Mouse (Mus musculus) gastrocnemius, postnatal 10 days (tissue): ENCODE results near the gene Mgat5. TPM values are rescaled to one million over a fixed set of nuclear protein-coding genes. Genes with fewer than 3 reads are reported as not detected.

Experiments used
- DNase-seq: peaks from one replicate; pipeline ENCODE4 v3.0.0; 2021; ENCODE audit warnings: mixed read lengths
- total RNA-seq, 2 experiments: library from RNA; stranded (reverse); gene quantifications; 2 replicates each; pipeline ENCODE4 v1.2.3; 2021

Mgat5 gene
- total RNA-seq, 2 experiments from 2014 or later: 3.6 to 4.9 TPM

DNA sequence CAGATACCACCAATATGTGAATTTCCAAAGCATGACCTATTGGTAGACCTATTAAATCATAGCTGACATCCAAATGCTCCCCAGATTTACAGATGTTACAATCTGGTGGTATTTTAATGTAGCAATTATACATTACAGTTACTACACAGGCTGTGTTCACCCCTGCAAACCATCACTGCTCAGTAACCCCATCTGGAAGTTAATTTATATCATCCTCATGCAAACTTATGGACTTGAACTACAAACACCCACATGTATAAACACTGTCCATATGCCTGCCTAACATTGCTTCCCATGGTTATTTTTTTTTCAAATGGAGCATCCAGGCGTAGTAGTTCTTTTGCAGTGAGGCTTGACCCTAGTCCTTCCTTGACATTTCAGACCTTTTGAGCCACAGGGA is 236.2 kb downstream of the Mgat5 start:
- DNase-seq: no peak

DNA sequence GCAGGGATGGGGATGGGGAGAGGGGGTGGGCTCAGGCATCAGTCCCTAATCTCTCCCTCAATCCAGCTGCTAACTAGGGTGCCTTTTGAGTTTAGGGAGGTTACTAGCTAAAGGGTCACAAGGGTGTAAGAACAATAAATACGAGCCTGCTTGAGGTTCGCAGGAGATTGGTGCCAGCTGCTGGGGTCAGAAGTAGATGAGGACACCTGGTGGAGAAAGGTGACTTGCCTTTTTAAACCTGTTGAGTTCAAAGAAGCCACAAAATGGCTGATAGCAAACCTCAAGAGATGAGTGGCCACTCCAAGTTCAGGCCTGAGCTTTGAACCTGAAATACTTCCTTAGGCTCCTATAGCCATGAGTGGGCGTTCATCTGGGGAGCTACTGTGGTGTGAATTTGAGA is 236.9 kb downstream of the Mgat5 start:
- DNase-seq: no peak

DNA sequence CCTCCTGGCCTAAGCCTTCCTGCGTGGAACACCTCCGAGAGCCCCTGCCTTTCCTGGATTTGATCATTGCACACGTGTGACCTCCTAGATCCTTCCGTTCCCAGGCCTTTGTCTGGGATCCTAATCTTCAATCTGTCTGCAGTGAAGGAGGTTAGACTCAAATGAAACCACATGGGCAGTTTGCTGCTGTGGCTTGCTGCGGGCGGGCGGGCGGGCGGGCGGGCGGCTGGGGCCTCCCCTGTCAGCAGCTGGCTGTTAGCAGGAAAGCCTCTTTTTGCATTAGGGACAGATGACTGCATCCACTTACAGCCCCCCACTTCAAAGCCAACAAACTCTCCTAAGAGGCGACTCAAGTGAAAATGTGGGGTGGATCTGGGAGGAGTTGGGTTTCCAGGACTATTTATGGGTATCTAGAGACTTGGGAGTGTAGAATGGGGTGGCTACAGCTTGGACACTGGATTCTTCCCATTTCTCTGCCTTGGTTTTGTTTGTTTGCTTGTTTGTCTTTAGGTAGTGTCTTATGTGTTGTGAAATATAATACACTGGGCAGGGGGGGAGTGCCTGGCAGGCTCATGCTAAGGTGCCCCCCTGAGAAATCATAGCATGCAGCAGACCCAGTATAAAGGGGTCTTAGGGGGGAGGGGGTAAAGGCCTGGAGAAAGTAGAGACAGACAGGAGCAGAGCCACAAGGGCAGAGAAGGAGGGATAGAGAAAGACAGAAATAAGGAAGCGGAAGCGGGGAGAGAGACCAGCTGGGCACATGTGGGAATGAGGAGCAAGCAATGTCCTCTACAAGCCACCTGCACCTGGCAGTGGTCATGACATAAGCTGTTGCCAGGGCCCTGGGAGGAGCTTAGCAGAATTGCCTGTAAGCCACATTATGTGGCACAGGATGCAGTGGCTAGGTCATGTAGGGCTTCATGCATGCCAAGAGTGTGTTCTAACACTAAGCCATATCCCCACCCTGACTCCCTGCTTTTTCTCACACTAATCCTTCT is 238.4 kb downstream of the Mgat5 start:
- no peak for DNase-seq

DNA sequence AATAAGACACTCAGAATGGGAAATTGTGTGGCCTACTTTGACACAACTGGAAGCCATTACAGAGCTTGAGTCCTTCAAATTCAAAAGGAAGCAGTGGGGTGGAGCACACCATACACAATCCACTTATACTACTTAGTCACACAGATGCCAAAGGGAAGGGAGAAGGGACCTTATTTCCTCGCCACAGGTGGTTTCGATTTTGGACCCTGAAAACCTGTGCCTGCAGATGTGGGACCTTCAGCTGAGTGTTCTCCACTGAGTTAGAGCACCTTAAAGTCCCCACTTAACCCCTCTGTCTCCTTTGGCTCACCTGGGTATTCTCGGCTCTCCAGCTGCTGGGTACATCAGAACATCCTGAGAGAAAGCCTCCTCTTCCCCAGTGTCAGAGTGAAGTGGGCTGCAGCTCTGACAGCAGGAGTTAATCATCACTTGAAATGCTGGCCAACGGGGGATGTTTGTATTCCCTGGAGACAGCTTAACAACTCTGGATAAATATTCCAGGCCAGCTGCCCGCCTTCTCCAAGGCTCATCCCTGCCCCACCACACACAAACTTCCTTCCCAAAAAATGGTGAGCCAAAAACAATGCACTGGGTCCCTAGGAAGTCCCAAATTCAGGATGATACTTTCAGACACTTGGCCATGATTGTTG is 240.1 kb downstream of the Mgat5 start:
- no peak for DNase-seq

DNA sequence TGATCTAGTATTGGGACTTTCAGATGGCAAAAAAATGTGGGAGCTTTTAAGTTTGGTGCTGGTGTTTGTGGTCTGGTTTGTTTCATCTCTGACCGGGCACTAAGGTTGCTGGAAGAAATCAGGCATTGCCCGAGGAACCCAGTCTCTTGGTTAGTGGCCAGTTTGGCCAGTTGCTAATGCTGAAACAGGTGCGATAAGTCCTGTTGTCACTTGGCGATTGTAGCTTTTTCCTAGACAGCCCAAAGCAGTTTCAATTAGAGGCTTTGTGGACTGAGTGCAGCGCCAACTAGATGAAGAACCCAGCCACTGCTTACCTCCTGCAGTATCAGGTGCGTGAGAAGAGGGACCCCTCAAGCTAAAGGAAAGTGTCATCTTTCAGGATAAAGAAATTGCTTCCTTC is 248.6 kb downstream of the Mgat5 start:
- no peak for DNase-seq

DNA sequence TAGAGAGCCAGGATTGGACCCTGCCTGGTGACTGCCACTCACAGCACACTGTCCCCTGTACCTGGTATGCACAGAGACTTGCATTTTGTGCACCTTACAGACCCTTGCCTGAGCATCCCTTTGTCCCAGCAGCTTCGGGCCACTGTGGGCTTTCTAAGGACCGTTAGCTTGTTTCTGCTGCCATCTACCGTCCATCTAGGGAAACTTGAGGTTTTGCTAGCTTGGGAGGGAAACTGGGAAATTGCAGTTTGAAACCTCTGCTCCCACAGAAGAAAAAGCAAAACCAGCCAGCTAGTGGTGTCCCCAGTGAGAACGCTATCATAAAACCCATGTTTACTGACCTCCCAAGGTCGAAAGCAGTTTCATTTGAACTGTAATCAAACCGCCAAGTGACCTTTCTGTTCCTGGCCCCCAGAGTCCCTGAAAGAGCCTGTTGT is 254.2 kb downstream of the Mgat5 start:
- DNase-seq: peak; percentile 37

DNA sequence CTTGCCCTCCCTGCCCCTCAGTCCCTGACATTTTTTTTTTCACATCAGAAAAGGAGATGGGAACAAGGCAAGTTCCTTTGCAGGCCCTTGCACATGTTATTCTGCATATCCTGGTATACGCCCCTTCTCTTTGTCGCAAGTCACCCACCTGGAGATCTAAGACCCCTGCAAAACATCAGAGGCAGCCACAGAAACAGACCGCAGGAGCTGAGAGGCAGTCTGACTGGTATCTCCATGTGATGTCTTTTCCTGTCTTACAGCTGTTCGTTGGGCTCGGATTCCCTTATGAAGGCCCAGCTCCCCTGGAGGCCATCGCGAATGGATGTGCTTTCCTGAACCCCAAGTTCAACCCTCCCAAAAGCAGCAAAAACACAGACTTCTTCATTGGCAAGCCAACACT is 254.8 kb downstream of the Mgat5 start:
- DNase-seq: no peak

DNA sequence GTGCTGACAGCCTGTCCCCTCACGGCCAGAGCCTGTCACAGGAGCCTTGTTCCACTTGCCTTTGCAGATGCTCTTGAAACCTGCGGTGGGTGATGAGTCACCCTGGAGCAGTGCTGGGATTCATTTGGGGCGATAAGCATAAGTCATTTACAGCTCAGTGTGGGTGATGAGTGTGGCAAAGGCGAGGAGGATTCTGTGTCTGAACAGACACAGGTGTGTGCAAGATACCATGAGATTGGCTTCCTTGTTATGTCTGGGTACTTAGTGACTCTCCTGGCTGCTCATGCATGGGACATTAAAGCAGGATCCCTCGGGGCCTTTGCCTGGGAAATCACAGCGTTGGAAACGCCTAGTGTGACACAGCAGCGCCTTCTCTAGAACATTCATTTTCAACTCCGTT is 256.2 kb downstream of the Mgat5 start:
- no peak for DNase-seq

DNA sequence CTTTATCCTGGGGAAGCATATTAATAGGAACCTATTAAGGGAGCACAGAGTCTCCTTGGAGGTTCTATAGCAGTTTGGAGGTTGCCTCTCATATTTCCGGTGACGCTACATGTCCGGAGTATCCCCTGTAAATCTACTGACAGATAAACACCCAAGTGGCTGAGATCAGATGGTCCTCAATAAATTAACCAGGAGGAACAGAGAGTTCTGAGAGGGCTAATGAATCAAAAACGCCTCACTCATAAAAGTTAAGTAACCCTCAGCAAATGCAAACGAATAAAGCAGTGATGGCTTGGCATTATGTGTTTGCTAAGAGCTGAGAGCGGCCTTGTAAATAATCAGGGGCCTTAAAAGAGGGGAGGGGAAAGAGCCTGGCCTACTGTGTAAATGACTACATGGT is 259.2 kb downstream of the Mgat5 start:
- DNase-seq: no peak

DNA sequence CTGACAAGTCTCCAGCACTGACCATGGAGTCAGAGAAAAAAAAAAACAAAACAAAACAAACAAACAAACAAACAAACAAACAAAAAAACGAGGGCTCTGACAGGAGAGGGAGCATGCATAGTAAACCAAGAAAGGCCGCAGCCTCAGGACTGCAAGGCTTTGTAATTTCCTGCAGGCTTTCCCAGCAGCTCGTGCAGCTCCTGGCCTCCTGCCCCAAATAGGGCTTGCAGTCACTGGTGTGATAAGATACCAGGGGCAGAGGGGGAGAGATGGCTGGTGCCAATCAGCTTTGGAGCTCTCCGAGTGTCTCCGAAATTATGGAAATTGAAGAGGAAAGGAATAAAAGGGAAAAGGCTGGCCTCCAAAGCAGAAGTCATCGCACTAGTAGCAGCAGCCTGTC is 260.5 kb downstream of the Mgat5 start:
- no peak for DNase-seq

DNA sequence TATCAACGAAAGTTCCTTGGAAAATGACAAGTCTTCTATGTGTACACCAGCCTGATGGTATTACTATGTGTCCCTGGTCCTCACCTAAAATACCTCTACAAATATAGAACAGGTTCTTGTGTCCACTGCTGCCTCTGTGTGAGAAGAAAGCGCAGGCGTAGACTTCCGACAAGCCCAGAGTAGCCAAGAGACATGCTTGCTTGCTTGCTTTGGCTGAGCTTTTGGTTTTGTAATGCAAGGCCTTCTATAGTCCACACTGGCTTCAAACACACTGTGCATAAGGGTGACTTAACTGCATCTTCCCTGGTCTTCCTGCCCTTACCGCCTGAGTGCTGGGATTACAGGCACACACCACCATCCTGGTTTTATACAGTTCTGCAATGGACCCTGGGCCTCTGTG is 262.4 kb downstream of the Mgat5 start:
- DNase-seq: no peak

DNA sequence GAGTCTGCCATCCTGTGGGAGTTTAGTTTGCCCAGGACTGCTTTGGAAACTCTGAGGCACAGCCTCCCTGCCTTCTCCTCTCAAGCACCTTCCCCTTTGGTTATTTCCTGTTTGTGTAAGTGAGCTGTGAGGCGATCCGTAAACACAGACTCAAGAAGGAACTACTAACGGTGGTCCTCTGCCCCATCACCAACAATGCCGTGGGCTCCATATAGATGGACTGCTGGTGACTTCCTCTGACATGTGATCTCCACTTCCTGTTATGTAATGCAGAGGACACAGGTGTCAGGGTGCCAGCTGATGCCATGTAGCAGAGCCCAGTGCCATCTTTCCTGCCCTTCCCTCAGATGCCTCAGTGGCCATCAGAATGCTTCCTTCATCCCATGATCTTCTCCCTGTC is 265.4 kb downstream of the Mgat5 start:
- no peak for DNase-seq

DNA sequence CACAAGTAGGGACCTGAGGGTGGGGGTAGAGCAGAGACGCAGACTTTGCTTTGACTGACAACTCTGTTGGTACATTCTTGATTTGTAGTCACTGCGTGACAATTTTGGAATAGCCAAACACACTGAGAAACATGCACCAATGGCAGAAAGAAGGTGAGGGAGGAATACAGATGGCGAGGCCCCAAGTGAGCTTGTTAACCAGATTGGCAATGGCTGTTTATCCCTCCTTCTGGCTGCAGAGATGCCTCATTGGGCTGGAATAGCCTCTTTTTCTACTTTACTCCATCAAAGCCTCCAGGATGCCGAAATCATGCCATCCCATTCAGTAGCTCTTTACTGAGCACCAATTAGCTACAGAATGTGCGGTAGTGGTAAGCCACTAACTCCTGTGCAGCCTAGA is 270.9 kb downstream of the Mgat5 start:
- no peak for DNase-seq

DNA sequence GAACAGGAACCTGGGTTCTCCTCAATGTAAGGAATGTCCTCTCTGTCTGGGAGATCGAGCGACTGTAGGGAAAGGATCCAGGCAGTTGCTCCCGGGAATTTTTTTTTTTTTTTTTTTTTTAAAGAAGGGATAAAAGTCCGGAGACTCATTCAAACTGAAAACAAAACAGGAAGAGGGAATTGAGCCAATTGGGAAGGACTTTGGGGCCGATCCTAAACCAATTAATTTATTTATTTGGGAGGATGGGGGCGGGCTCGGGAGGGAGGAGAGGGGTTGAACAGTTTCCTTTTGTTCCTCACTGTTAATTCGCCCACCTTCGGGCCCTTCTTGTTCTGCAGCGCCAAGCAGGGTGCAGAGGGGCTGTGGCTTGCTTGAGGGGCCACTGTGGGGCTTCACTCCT is 278.1 kb downstream of the Mgat5 start:
- DNase-seq: no peak

DNA sequence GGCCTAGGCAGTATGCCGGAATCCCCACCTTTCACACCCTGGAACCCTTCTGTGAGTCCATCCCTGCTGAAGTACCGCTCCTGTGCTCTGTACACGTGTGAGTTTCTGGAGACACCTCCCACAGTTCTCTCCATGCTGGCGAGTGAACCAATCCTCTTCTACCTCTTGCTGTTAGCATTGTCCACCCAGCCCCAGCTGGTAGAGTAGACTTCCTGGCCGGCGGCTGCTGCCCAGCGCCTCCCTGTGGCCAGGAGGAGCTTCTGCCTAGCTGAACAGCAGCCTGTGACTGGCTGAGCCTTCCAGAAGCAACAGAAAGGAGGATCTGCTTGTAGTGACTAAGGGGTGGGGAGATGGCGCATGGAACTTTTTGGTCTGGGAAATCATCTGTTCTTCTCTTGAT is 279.4 kb downstream of the Mgat5 start:
- no peak for DNase-seq

DNA sequence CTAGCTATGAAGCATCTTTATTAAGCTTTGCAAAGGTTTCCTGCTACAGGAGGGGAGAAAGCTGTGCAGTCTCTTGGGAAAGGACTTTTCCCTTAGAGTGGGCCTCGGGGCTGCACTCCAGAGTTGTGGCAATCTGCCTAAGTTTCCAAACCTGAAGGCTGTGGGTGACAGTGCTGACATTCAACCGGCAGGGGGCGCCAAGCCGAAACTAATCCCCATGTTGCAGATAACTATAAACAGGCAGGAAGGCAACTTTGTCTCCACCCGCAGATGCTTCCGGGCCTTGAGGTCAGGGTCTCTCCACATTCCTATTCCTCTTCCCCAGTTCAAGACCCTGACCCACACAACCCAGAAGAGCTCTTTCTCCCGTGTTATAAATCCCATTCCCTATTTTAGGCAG is 280.0 kb downstream of the Mgat5 start:
- DNase-seq: peak; percentile 52

DNA sequence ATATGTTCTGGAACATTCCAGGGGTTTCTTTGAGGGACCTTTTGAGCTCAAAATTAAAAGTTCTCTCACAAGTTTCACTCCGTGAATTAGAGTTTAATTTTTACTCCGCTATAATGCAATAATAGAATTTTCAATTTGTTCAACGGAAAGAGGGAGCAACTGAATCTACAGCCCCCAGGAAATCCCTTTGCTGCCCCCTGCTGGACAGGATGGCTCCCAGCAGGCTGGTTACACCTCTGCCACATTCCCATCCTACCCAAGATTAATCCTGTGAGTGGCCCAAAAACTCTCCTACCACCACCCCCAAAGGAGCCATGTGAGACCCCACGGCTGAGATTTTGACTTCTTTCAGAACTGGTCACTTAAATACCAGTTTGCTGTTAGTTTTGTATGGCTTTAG is 282.3 kb downstream of the Mgat5 start:
- peak; percentile 42 for DNase-seq

DNA sequence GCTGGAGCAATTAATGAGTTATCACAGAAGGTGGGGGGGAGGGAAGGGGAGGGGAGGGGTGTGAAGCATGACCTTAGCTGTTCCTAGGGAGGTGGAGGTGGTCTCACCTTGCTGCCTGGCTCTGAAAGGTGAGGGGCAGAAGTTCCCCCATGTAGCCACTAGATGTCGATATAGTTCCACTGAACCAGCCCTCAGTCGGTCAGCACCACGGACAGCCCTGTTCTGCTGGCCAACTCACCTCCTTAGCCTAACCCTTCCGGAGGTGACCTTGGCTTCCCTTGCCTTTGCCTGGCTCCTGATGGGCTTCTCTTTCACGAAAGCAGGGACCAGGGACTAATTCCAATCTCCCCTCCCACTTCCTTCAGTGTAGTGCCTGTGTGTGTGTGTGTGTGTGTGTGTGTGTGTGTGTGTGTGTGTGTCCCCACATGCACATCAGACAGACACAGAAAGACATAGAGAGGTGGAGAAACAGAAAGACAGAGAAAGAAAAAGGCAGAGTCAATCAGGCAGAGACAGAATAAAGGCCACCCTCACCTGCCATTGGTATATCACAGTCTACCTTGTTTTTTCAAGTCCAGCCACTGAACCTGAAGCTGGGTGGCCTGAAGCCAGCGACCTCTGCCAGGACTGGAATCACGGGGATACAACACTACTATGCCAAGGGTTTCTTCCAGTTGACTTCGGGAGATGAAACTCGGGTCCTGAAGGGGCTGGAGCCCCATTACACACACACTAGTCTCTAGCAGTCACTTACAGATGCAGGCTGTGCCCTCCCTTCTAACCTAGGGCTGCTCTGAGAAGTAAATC is 292.1 kb downstream of the Mgat5 start:
- peak; percentile 52 for DNase-seq

DNA sequence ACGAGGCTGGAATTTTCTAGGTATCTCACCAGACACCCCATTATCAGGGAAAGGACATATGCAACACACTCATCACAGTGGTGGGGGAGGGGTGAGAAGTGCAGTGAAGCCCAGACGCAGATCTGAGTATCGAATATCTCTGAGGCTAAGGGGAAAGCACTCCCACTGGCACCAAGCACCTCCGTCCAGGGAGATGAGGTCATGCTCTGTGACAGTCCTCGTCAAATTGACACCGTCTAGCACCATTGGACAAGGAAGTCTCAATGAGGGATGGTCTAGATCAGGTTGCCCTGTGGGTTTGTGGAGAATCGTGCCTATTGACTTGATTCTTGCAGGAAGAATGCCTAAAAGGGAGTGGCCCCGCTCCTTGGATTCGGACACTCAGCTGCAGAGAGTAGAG is 293.9 kb downstream of the Mgat5 start:
- DNase-seq: no peak

DNA sequence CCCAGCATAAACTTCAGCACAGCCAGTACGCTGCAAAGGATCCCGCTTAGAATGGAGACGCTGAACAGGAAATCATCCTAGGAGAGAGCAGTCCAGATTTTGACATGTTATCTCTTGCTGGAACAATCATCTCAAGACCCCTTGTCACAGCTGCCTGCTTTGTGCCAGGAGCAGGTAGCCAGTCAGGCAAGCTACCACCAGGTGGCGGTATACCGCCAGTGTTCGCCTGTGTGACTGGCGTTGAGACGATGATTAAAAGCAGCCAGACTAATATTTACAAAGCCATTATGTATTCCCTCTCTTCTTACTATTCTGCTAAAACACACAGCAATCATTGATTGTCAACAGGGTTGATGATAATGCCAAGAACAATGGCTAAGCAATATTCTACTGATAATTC is 295.4 kb downstream of the Mgat5 start:
- peak; percentile 83 for DNase-seq

DNA sequence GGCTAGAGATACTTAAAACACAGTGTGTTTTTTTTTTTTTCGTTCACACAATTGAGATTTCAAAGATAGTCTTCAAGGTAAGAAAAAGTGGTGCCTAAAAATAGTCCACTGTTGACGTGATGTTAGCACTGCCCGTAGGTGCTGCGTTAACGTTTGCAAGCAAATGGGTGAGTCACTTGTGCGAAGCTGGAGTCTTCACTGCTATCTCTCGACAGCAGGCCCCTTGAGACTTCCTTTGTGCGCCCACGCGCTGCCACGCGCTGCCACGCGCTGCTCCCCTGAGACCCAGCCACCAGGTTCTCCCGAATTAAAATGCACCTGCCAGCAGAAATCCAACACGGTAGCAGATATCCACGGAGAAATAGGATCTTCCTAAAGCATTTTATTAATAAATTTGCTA is 295.9 kb downstream of the Mgat5 start:
- no peak for DNase-seq

DNA sequence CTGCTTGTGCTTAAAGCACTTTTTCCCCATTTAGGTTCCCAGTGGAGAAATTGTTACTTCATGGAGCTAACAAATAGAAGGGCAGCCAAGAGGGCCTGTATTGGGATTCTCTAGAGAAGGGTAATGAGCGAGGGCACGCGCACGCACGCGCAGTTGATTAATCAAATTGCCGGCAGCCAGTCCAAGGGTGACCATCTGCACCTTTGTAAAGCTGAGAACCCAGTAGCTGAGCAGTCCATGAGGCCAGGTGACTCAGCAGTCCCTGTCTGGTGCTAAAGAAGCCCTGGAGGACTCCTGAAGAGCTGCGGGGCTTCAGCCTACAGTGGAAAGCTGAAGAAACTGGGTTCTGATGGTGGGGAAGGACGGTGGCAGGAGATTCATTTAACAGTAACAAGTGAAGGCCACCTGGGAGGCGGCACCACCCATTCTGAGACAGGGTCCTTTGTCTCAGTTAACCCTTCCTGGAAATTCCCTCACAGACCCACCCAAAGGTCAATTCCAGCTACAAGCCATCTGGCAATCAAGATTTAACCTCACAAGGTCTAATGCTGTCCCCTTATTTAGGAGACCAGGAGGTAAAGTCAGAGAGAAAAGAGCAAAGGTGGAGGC is 302.3 kb downstream of the Mgat5 start:
- no peak for DNase-seq
